Mouse (Mus musculus): ENCODE results near the gene Hsph1.

Hsph1 gene

GRCm38 (mm10) chr5:149597351-149597750 is 38.8 kb downstream of the Hsph1 start:
- in situ Hi-C loops (cut with MboI, MseI), result no loop called here

DNA sequence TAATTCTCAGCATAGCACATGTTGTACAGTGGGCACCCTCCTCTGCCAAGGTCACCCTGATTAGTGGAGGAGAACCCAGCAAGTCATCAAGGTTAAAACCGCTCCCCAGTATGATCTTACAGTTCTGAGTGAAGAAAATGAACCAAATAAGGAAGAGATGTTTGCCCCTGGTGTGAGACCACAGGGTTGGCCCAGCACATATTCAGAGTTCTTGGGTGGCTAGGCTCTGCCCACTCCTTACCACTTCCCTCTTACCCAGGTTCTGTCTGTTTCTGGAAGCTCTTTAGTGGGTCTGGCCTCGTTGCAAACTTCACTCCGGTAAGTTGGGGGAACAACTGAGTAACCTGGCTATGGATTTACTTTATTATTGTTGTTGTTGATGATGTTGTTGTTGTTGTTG is 42.0 kb downstream of the Hsph1 start:
- in situ Hi-C loops (cut with MboI, MseI), result no loop called here

GRCm38 (mm10) chr5:149589932-149590331 is 46.2 kb downstream of the Hsph1 start:
- in situ Hi-C loops (cut with MboI, MseI), result no loop called here

DNA sequence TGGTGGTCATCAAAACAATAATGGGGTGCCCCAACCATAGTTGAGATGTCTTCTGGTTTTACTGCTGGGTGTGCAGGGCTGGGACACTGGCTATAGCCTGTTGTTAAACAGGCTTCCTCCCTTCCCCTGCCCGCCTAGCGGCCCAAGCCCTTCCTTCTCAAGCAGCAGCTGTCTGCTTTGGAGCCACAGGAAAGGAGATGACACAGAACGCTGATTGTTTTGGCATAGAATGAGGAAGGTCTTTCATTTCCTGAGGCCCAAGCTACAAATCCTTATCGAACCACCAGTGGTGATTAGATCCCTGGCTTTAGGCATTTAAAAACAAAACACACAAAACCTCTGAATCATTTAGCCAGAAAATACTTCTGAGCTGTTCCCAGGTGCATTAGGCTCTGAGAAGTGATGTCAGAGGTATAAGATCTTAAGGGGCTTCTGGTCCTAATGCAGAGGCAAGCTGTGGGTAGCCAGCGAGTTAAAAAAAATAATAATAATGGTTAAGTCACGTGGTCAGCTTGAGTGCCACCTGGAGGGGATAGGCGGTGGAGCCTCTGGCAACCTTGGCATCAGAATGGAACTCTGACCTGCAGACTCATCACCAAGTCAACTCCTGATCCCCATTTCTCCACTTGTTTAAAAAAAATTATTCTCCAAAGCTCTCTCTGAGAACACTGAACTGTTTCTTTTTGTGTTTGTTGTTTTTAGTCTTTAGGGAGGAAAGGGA is 47.2 kb downstream of the Hsph1 start:
- in situ Hi-C loops (cut with MboI, MseI), result no loop called here

- in situ Hi-C loops (cut with MboI, MseI), result no loop called here
Observed at GRCm38 (mm10) chr5:149587327-149587895, 48.8 kb downstream of the Hsph1 start.

DNA sequence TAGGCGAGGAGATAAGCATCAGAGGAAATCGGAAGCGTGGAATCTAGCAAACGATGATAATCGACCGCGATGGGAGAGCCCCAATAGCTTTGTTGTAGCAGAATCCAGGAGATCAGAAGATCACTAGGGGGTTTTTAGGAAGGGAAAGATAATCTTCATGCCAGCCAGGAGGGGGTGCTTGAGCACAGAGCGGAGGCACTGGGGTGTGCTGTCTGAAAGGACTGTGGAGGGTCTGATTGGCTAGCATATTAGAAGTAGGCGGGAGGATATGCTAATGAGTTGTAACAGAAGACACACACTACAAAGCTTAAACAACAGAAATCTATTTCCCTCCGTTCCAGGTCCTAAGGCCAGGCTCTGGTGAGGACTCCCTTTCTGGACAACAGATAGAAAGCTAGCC is 50.3 kb downstream of the Hsph1 start:
- in situ Hi-C loops (cut with MboI, MseI), result no loop called here

DNA sequence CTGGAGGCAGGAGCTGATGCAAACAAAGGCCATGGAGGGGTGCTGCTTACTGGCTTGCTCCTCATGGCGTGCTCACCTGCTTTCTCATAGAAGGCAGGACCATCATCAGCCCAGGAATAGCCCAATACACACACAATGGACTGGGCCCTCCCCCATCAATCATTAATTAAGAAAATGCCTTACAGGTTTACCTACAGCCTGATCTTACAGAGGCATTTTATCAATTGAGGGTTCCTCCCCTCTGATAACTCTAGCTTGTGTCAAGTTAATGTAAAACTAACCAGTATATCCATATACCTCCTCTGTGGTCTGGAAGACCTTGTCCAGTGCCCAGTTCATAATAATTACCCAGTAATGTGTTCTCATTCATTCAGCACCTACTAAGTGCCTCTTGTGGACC is 50.9 kb downstream of the Hsph1 start:
- in situ Hi-C loops (cut with MboI, MseI), result no loop called here

DNA sequence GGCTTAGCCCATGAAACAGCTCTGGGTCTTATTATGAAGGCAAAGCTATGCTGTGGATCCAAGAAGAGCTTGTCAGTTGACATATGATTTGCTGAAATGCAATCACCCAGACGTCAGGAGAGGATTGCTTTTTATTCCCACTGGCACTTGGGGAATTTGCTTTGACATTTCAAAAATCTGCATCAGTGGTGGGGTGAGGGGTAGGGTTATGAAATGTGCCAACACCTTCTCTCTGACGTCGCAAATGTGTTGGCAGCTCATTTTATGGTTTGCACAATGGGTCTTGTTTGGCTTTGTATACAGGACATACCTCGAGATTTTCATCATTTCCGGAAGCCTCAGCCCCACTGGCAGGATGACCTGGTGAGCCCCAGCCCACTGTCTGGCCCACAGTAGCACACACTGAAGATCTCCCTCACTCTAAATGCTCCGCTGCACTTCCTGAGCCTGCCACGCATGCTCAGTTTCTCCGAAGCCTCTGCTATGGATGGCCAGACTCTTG is 52.0 kb downstream of the Hsph1 start:
- in situ Hi-C loops (cut with MboI, MseI), result no loop called here

GRCm38 (mm10) chr5:149583507-149583906 is 52.7 kb downstream of the Hsph1 start:
- in situ Hi-C loops (cut with MboI, MseI), result no loop called here

GRCm38 (mm10) chr5:149582642-149583262 is 53.4 kb downstream of the Hsph1 start:
- in situ Hi-C loops (cut with MboI, MseI), result no loop called here

GRCm38 (mm10) chr5:149577449-149577848 is 58.7 kb downstream of the Hsph1 start:
- in situ Hi-C loops (cut with MboI, MseI), result no loop called here

DNA sequence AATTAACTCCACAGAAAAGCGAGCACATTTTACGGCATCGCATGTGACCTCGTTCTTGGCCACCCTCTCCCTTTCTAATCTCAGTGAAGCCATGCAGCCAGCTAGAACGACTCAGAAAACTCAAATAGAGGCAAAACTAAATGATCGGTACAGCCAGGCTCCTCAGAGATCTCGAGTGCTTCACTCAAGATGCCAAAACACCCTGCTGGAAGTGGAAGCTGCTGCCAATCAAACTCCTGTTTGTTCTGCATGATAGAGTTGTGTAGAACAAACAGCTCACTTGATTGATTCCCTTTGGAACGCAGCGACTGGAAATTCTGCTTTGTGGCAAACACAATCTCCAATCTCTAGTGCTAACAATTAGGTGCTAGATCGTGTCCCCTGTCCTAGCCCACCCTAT is 59.2 kb downstream of the Hsph1 start:
- in situ Hi-C loops (cut with MboI, MseI), result no loop called here

DNA sequence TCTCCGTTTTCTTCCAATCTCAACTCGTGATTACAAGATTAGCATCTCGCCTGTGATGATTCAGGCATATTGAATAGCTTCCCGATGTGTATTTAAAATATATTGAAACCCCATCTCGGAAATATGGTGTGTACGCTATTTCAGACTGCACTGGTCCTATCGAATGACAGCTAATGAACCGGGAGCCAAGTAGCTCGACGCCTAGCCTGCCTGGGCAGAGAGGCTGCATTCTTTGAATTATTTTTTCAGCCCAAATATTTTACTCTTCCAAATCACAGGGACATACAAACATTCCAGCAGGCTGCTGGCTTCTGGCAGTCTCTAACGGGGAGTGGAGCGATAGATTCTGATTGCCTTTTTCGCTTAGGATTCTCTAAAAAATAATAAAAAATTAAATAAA is 67.2 kb downstream of the Hsph1 start:
- in situ Hi-C loops (cut with MboI, MseI), result no loop called here

DNA sequence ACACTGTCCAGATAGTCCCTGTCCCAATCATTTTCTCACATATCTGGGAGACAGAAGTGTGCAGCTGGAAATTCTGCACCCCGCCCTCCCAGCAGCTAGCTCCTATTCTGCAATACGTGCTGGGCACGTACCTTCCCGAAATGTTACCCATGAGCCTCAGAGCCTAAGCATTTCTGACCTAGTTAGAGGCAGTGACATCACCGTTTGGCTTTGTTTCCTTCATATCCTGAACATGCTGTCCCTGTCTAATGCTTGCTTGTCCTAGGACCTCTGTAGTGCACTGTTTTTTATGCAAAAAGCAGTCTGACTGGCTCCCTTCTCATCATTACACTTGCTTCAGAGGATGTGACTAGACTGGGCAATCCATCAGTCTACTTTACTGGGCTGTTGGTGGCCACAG is 69.2 kb downstream of the Hsph1 start:
- in situ Hi-C loops (cut with MboI, MseI), result no loop called here

GRCm38 (mm10) chr5:149566026-149566425 is 70.2 kb downstream of the Hsph1 start:
- in situ Hi-C loops (cut with MboI, MseI), result no loop called here
